Mouse (Mus musculus) forebrain, embryonic 13.5 days (tissue): ENCODE results near the gene Tut1. TPM values are rescaled to one million over a fixed set of nuclear protein-coding genes. Genes with fewer than 3 reads are reported as not detected.

Experiments used
- ATAC-seq: fragments of 200-750 bp; cut with Nextera tagmentation; 2 replicates; pipeline ENCODE4 v1.8.0; 2017
- H3K27ac ChIP-seq: fragments of 300-500 bp; sonication (generic); 2 replicates; pipeline ENCODE4 v1.5.1; 2015; ENCODE audit warnings: inconsistent platforms, mild to moderate bottlenecking, moderate library complexity
- H3K27me3 ChIP-seq: fragments of 300-500 bp; sonication (generic); 2 replicates; pipeline ENCODE4 v1.6.1; 2015; ENCODE audit warnings: mild to moderate bottlenecking, inconsistent platforms
- H3K36me3 ChIP-seq: fragments of 300-500 bp; sonication (generic); 2 replicates; pipeline ENCODE4 v1.6.1; 2015; ENCODE audit warnings: mild to moderate bottlenecking, inconsistent platforms; ENCODE audit not compliant: poor library complexity, severe bottlenecking
- H3K4me1 ChIP-seq: fragments of 300-500 bp; sonication (generic); 2 replicates; pipeline ENCODE4 v1.6.1; 2015; ENCODE audit warnings: inconsistent platforms
- H3K4me2 ChIP-seq: fragments of 300-500 bp; sonication (generic); 2 replicates; pipeline ENCODE4 v1.6.1; 2015; ENCODE audit warnings: inconsistent platforms, mild to moderate bottlenecking, moderate library complexity
- H3K4me3 ChIP-seq: fragments of 300-500 bp; sonication (generic); 2 replicates; pipeline ENCODE4 v1.5.1; 2015; ENCODE audit warnings: mild to moderate bottlenecking, inconsistent platforms
- H3K9ac ChIP-seq: fragments of 300-500 bp; sonication (generic); 2 replicates; pipeline ENCODE4 v1.6.1; 2015; ENCODE audit warnings: mild to moderate bottlenecking, inconsistent platforms
- H3K9me3 ChIP-seq: fragments of 300-500 bp; sonication (generic); replicated peaks from 2 replicates; pipeline ENCODE4 v1.6.1; 2016; ENCODE audit warnings: inconsistent platforms
- WGBS: fragments of 180-500 bp; shearing (Covaris S2); methylation state at CpG from one replicate; pipeline ENCODE4 v1.1.7; 2015; 5-methylcytosine and 5-hydroxymethylcytosine counted together
- polyA plus RNA-seq: library from polyadenylated mRNA; unstranded; fragments of >200 nt; fragmentation: Nextera tagmentation; extraction: Ambion mirVana; gene quantifications from 2 replicates; pipeline ENCODE4 v1.2.1, GENCODE M21; 2015

The Tut1 gene
- polyA plus RNA-seq, 1 experiment from 2014 or later = 35.3 TPM

- Histone ChIP-seq H3K4me1 (peaks cover 20% of the 10 kb centered on the region), H3K4me3 (peak overlapping the region; percentile 56), H3K4me2 (peak overlapping the region; percentile 76), H3K36me3 (peaks cover 40% of the 10 kb centered on the region), H3K9ac (peak overlapping the region; percentile 77), H3K9me3 (no peaks in the 10 kb centered on the region), H3K27me3 (peaks cover 11% of the 10 kb centered on the region), H3K27ac (no peak overlapping the region)
- peak; percentile 44 for ATAC-seq
- 15% methylated on average over 16 of the region's 16 CpGs for WGBS
Observed at GRCm38 (mm10) chr19:8928689-8929223, 24.9 kb upstream of the Tut1 start.

DNA sequence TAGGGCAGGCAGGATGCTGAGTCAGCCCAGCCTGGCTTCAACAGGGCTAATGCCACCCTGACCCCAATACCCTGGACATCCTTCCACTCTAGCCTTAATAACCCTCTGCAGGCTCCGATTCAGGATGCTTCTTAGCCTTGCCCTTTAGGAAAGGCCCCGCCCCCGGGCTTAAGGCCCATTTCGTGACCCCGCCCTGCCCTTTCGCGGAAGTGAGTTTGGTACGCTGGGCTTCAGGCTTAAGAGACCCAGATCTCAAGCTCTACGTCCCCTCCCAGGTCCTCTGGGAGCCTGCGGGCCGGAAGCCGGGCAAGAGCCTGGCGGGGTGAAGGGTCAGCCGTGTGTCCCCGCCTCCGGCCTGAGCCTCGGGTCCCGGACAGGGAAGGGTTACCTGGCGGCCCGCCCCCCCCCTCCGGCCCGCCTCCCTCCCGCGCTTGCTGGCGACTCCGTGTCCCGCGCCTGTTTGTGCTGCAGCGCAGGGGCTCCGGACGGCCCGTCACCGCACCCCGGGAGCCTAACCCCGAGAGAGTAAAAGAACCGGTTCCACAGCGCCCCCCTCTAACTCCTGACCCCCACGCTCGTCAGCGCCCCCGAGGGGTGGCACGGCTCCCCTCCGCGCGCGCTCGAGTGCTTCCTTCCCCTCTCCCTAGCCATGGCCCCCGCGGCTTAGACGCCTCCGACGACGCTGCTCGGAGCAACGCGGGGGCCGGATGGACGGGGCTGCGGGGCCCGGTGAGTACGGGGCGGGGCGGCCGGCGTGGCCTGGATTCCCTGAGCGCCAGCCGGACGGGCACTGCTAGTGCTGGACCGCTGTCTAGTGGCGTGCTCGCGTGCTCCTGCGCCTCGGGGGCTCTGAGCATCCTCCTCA is 24.2 kb upstream of the Tut1 start, which contains the start of the genes Rom1 and Eml3:
Rom1 (minus strand) TSS at position 133 of the 865 bp plus-strand sequence.
Eml3 (plus strand) TSS at position 329 of the 865 bp plus-strand sequence.
- peak within 1 kb of the TSS; percentile 77 for H3K9ac ChIP-seq
- peak within 1 kb of the TSS; percentile 76 for H3K4me2 ChIP-seq
- peaks cover 20% of the 10 kb centered on the region for H3K4me1 ChIP-seq
- no peak within 1 kb of the TSS; the same call in 1 of the 2 replicates for H3K27ac ChIP-seq
- peak; percentile 58 for ATAC-seq
- peaks cover 44% of the 10 kb centered on the region for H3K36me3 ChIP-seq
- no peaks in the 10 kb centered on the region for H3K9me3 ChIP-seq
- WGBS = under 1% methylated on average over 68 of the region's 74 CpGs
- peaks cover 11% of the 10 kb centered on the region for H3K27me3 ChIP-seq
- peak within 1 kb of the TSS; percentile 56 for H3K4me3 ChIP-seq

DNA sequence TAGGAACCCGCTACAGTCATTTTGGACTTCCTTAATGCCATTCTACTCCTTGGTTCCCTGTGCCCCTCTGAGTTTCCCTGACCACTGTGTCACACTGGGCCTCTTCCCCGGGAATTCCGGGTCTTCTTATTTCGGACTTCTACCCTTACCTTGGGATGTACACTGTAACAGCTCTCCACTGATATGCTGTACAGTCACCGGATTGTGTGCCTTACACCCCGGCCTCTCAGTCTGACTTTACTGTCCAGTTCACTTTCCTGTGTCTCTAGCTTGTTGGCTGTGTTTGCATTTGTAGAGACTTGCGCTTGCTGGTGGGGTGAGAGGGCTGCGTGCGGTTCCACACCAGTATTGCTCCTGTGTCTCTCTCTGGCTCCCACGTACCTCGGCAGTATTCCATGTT is 23.5 kb upstream of the Tut1 start:
- Histone ChIP-seq H3K27ac (no peak overlapping the region), H3K4me3 (peak overlapping the region; percentile 56), H3K9ac (peak overlapping the region; percentile 77), H3K27me3 (peaks cover 11% of the 10 kb centered on the region), H3K9me3 (no peaks in the 10 kb centered on the region), H3K4me2 (peak overlapping the region; percentile 76), H3K36me3 (peaks cover 44% of the 10 kb centered on the region), H3K4me1 (peaks cover 20% of the 10 kb centered on the region)
- 19% methylated on average over 11 of the region's 11 CpGs for WGBS
- peak; percentile 23; the same call in 1 of the 2 replicates for ATAC-seq

DNA sequence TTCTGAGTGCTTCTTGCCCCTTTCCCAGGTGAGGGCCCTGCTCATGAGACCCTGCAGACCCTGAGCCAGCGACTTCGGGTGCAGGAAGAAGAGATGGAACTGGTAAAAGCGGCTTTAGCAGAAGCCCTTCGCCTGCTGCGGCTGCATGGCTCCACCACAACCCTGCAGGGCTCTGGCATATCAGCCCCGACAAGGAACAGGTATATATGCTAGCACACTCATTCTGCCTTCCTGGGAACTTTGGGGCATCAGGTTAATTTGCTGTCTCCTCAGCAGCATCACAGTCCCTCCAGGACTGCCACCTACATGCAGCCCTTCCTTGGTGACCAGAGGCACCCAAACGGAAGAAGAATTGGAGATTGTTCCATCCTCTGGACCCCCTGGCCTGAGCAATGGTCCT is 22.9 kb upstream of the Tut1 start:
- Histone ChIP-seq H3K9me3 (no peaks in the 10 kb centered on the region), H3K27ac (no peak overlapping the region), H3K27me3 (peaks cover 11% of the 10 kb centered on the region), H3K9ac (peak overlapping the region; percentile 28; the same call in 1 of the 2 replicates), H3K4me2 (peak overlapping the region; percentile 76), H3K4me1 (peaks cover 20% of the 10 kb centered on the region), H3K4me3 (0 out of 2 replicates have a peak overlapping the region, but pooled peaks have one; percentile 56), H3K36me3 (peaks cover 41% of the 10 kb centered on the region)
- 83% methylated on average over 7 of the region's 7 CpGs for WGBS
- no peak for ATAC-seq

DNA sequence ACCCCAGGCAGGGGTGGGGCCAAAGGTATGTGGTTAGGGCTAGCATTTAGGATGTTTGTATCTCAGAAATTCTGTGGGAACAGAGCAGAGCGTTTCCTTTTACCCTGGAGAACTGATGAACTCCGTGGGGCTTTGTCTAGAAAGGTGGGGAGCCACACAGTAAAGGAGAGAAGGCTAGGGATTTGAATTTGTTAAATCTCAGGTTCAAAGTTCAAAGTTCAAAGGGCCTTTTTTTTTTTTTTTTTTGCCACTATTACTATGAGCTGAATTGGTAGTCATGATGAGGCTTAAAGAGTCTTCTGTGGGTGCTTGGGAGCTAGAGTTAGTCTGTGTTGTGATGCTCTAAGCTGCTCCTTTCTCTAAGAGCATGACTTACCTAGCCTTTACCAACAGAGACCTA is 16.9 kb upstream of the Tut1 start:
- no peaks in the 10 kb centered on the region for H3K9me3 ChIP-seq
- H3K4me1 ChIP-seq = peaks cover 7% of the 10 kb centered on the region
- peaks cover 22% of the 10 kb centered on the region; the same call in 1 of the 2 replicates for H3K36me3 ChIP-seq
- no peak for ATAC-seq
- H3K4me3 ChIP-seq = no peak overlapping the region
- H3K9ac ChIP-seq = no peak overlapping the region
- no peak overlapping the region for H3K27ac ChIP-seq
- whole genome bisulfite sequencing = 88% methylated on average over 2 of the region's 2 CpGs
- H3K27me3 ChIP-seq = no peaks in the 10 kb centered on the region
- no peak overlapping the region for H3K4me2 ChIP-seq

DNA sequence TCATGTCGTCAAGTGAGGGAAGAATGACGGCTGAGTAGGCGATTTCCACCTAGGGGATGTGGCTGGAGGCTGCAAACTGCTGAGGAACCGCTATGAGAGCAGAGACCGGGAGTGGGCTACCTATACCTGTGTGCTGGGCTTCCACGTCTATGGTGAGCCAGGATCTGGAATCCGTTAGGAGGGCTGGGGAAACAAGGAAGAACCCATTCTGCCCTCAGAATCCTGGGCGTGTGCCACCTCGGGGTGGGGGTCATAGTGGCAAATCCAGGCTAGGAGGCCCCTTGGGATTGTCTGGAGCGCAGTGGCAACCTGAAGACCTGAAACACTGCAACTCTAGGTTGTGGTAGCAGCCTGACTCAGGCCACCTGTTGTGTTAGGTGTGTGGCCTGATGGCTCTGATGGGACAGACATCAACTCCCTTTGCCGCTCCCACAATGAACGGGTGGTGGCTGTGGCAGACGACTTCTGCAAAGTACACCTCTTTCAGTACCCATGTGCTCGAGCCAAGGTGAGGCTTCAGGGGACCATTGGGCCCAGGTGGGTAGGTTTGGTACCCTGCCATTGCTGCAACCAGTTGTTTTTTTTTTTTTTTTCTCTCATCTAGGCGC is 13.0 kb upstream of the Tut1 start:
- ATAC-seq = no peak; the same call in 1 of the 2 replicates
- Histone ChIP-seq H3K27ac (no peak overlapping the region), H3K9me3 (no peaks in the 10 kb centered on the region), H3K27me3 (no peaks in the 10 kb centered on the region), H3K4me1 (peaks cover 35% of the 10 kb centered on the region), H3K4me2 (peak overlapping the region; percentile 72), H3K4me3 (peak overlapping the region; percentile 85; the same call in 1 of the 2 replicates), H3K36me3 (peaks cover 27% of the 10 kb centered on the region), H3K9ac (peak overlapping the region; percentile 99; the same call in 1 of the 2 replicates)
- 82% methylated on average over 15 of the region's 15 CpGs for WGBS

DNA sequence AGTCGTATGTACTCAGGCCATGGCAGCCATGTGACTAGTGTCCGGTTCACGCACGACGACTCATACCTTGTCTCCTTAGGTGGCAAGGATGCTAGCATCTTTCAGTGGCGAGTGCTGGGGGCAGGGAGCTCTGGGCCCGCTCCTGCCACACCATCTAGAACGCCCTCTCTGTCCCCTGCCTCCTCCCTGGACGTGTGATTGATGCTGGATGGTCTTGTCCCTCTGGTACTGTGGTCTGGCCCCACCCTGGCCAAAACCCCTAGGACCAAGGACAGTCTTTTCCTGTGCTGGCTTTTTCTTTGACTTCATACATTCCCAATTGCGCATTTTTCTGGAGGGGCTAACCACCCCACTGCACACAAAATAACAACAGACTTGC is 12.5 kb upstream of the Tut1 start:
- Histone ChIP-seq H3K27ac (peak overlapping the region; percentile 97), H3K36me3 (peaks cover 32% of the 10 kb centered on the region), H3K27me3 (no peaks in the 10 kb centered on the region), H3K4me2 (peak overlapping the region; percentile 72), H3K4me3 (peak overlapping the region; percentile 85), H3K9me3 (no peaks in the 10 kb centered on the region), H3K4me1 (peaks cover 35% of the 10 kb centered on the region), H3K9ac (peak overlapping the region; percentile 99)
- peak; percentile 16; the same call in 1 of the 2 replicates for ATAC-seq
- 32% methylated on average over 10 of the region's 10 CpGs for WGBS

- ATAC-seq = peak; percentile 94
- Histone ChIP-seq H3K27me3 (no peaks in the 10 kb centered on the region), H3K27ac (peak within 1 kb of the TSS; percentile 97), H3K4me3 (peak within 1 kb of the TSS; percentile 85), H3K4me2 (peak within 1 kb of the TSS; percentile 72), H3K9me3 (no peaks in the 10 kb centered on the region), H3K9ac (peak within 1 kb of the TSS; percentile 99), H3K36me3 (peaks cover 33% of the 10 kb centered on the region), H3K4me1 (peaks cover 35% of the 10 kb centered on the region)
- WGBS = under 1% methylated on average over 64 of the region's 64 CpGs
Observed at GRCm38 (mm10) chr19:8941515-8942217, 12.0 kb upstream of the Tut1 start, which contains the start of gene Mta2. Gene Mta2, plus strand, starts transcription at chr19:8941875.

- H3K4me1 ChIP-seq = peaks cover 35% of the 10 kb centered on the region
- WGBS = under 1% methylated on average over 45 of the region's 46 CpGs
- H3K9ac ChIP-seq = peak overlapping the region; percentile 99
- H3K27me3 ChIP-seq = no peaks in the 10 kb centered on the region
- H3K4me2 ChIP-seq = peak overlapping the region; percentile 72
- peak; percentile 33 for ATAC-seq
- H3K36me3 ChIP-seq = peaks cover 38% of the 10 kb centered on the region
- H3K4me3 ChIP-seq = peak overlapping the region; percentile 85
- H3K9me3 ChIP-seq = no peaks in the 10 kb centered on the region
- H3K27ac ChIP-seq = peak overlapping the region; percentile 97
Observed at GRCm38 (mm10) chr19:8942276-8942964, 11.2 kb upstream of the Tut1 start.

DNA sequence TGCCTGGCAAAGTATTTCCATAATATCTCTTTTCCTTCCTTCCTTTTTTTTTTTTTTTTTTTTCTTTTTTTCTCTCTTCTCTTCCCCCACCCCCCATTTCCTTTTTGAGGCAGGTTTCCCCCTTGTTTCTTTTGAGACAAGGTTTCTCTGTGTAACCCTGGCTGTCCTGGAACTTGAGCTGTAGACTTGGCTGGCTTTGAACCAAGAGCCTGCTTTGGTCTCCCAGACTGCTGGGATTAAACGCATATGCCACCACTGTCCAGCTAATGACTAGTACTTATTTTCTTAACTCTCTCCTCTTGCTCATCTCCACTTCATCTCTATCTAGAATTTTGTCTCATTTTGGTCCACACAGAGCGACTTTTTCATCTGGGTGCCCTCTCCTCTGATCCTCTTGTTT is 10.6 kb upstream of the Tut1 start:
- Histone ChIP-seq H3K27me3 (no peaks in the 10 kb centered on the region), H3K4me3 (peak overlapping the region; percentile 85), H3K4me1 (peaks cover 35% of the 10 kb centered on the region), H3K4me2 (peak overlapping the region; percentile 72), H3K9ac (peak overlapping the region; percentile 99), H3K27ac (0 out of 2 replicates have a peak overlapping the region, but pooled peaks have one; percentile 19), H3K9me3 (no peaks in the 10 kb centered on the region), H3K36me3 (peaks cover 41% of the 10 kb centered on the region)
- 69% methylated on average over 2 of the region's 2 CpGs for WGBS
- no peak for ATAC-seq

GRCm38 (mm10) chr19:8944062-8944461 is 9.6 kb upstream of the Tut1 start:
- Histone ChIP-seq H3K27ac (peak overlapping the region; percentile 25), H3K9ac (peak overlapping the region; percentile 99), H3K36me3 (peaks cover 51% of the 10 kb centered on the region), H3K4me3 (peak overlapping the region; percentile 85), H3K9me3 (no peaks in the 10 kb centered on the region), H3K4me2 (peak overlapping the region; percentile 72), H3K27me3 (no peaks in the 10 kb centered on the region), H3K4me1 (peaks cover 35% of the 10 kb centered on the region)
- WGBS = 65% methylated on average over 5 of the region's 5 CpGs
- ATAC-seq = no peak
